Mouse (Mus musculus) frontal cortex, postnatal 36 days (tissue): ENCODE data around the gene Nt5e.

Experiments
- DNase-seq, 2 experiments: peaks; one replicate each; pipeline ENCODE4 v3.0.0; 2022; ENCODE audit warnings: low spot score in 2 of 2

Gene Nt5e

DNA sequence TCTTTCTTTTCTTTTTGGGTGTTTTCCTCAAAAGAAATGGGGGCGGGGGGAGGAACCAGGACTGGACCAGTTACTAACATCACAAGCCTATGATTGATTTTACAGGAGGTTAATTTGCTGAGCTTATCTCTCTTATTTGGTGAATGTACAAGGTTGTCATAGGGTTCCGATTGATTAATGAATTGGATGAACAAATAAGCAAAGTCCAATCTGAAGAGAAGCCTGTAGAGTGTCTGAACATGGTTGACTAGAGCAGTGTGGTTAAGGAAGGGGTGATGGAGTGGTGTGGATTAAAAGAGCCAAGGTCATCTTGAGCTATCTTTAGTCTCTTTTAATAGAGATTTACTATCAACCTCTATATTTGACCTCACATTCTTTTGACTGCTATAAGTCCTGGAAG is 17.4 kb downstream of the Nt5e start:
- DNase-seq: no peak

DNA sequence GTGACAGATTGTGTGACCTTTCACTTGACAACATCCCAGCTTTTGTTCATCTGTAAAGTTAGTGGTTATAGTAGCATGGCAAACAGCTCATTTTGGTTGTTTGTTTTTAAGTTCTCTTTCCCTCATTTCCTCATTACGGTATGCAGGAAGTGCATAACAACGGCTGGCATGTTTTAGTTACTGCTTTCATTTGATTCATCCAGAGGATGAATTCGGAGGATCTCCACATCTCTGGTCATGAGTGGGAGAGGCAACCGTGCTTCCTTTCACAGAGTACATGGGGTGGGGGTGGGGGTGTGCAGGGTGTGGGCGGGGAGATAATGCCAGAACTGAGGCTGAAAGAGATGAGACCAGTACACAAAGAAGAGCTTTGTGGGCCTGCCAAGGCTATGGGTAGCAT is 19.9 kb downstream of the Nt5e start:
- DNase-seq: no peak

DNA sequence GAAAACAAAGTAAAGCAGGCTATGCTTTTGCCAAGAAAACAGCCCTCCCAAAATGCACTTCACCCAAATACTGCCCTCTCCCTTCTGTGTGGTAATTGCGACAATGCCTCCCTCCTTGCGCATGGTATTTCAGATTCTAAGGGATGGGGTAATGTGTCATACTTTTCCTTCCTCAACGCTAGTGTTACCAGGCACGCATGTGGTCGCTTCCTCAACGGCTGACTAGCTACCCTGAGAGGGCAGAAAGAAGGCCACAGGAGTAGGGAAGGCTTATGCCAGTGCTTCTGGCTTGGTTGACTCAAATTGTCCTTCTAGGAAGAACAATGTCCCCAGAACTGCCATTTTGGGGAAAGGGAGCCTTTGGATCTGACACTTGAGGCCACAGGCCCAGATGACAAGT is 21.6 kb downstream of the Nt5e start:
- DNase-seq: no peak

DNA sequence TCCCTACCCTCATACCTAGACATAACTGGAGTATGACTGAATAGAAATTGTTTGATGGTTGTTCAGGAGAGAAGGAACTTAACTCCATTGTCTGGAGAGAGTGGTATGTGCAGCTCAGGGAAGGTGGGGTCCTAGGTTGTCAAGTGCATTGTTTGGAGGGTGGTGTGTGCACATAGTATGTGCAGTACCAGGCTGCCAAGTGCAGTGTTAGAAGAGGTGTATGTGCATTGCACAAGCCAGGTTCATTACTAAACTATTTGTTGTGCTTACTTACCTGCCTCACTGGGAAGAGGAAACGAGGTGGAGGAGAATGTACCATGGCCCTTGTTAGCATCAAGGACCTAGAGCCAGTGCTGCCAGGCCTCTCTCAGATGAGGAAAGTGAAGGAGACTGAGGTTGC is 23.3 kb downstream of the Nt5e start:
- DNase-seq: no peak

DNA sequence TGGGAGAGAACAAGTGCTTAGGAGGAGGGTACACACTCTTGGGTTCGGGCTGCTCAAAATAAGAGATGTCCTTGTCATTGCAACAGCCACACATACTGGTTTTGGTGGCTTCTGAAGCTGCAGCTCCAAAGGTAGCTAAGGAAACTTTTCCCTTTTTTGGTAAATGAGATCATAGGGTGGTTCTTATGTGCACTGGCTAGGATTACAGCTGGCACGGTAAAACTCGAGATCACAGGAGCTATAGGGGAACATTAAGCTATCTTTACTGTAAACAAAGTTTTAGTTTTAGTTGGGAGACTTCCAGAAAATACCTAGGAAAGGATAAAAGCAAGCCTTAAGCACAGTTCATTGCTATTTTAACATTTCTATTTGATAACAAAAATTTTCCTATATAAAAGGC is 24.2 kb downstream of the Nt5e start:
- no peak for DNase-seq

DNA sequence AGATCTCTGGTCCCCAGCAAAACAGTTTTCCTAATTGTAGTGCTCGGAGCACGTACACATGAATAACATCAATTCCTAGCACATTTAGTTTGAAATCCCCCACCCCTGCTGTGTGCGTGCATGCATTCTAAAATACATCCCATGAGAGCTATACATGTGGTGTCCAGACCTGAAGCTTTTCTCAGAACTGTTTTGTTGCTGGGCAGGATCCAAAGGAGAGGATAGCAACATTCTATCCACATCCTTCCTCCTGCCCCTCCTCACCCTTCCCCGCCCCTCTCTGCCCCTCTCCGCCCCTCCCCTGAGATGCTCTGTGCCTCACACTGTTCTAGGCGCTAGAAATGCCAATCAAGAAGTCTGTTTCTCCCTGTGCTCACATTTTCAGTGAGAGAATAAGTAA is 25.7 kb downstream of the Nt5e start:
- DNase-seq: no peak

DNA sequence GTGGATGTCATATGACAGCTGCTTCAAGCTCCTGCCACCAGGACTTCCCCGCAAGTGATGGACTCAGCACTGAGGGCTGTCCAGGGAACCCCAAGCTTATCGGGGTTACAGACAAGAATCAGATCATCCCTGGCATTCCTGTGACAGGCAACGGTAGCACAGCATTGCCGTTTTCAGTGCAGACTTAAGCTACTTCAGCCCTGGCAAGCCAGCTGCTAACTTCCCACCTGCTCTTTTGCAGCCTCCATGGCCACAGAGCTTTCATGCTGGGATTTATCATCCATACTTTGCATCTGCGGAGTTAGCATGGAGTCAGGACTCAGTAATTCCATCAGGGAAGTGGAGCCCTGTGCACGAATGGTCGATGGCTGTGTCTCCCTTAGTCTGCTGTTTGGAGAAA is 26.5 kb downstream of the Nt5e start:
- DNase-seq: no peak

DNA sequence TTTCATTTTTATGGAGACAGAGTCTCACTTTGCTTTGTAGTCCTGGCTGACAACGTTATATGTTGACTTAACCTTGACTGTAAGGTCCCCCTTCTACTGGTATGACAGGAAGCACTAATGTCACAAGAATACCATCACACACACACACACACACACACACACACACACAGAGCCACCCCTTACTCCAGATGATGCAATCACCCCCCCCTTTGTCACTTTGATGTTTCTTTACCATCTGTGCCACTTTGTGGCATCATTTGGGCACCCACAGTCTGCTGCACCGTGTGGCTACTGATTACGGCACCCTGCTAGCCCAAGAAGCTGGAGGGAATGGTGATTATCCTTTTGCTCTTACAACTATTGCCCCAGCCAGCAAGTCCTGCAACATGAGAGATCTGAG is 30.2 kb downstream of the Nt5e start:
- no peak for DNase-seq

DNA sequence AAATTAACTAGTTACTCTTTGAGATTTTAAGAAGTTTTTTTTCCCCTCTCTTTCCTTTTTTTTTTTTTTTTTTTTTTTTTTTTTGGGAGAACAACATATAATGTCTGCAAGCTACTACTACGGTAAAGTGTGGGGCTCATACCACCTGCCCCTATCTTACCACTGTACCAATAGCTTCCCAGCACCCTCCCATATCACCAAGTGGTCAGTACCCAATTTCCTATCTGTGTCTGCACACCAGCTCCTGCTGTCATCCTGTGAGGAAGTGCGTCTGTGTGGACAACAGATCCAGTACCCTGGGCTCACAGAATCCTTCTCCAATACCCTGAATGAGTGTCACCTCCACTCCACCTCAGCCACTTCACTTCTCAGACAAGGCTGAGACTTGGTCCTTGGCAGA is 32.1 kb downstream of the Nt5e start:
- no peak for DNase-seq

DNA sequence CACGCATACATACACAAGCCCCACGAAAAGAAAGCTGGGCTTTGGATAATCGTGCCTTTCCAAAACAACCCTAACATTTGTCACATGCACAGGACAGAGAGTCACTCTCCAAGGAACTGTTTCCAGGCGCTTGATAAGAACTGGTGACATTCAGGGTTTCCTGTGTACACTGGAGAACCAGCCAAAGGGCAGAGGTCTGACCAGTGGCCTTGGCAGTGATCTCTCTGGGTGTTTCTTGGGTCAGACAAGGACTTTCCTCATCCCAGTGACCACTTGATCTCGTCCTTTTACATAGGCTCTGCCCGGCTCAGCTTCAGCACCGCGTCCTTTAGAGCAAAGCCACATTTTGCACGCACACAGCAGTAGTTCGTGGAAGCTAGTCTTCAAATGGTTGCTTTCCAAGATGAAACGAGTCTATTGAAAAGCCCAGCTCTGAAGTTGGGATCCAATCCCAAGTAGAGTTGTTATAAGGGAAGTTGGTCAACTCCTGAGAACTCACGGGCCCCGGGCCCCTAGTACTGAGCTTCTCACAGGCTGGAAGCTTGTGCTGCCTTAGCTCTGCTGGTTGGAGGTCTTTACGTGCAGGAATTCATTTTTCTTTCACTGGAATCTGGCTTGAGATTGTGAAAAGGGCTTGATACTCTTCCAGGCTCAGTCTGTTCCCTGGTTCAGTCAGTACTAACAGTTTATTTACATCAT is 34.4 kb downstream of the Nt5e start:
- no peak for DNase-seq

DNA sequence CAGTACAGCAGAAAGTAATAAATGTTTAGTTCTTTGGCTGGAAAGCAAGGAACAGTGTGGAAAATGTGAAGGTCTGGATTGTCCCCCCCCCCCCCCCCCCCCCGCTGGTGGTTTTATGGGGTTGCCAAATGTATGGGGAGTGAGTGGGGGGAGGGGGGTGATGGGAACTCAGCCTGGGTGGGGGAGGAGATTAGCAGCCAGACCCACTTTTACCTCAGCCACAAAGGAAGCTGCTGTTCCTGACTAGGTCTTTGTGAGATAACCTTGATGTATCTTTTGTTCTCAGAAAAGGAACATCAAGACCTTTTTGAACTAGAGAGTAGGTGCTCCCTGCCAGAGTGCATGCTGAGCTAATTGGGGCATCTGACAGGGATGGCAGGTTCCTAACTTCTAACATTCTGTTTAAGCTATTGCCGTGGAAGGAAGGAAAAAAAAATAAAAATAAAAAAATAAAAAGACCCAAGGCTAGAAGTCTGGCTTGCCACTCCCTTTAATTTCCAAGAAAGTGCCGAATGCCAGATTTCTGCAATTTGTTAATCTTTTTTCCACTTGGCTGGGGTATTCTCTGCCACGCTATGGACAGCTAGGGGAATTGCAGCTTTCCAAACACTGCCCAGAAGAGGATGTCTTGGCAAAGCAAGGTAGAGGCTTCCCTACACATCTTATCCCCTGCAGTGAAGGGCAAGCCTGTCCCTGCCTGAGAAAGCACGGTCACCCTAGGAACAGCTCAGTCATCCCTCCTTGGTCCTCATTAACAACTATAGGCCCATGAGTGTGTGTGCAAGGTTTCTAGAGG is 35.3 kb downstream of the Nt5e start:
- no peak for DNase-seq

DNA sequence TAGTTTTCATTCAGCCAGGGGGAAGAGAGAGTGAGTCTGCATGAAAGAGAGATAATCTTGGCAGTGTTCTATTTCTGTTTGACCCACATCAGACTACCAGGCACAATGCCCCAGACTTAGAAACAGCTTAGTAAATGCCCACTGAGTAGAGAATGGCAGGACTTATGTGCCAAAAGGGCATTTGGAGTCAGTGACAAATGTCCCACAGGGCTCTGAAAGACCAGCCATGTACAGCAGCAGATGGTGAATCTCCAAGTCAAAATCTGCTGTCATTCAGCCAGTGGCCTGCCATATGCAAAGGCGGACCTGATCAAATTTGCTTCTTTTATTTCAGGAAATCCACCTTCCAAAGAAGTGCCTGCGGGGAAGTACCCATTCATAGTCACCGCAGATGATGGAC is 36.1 kb downstream of the Nt5e start:
- no peak for DNase-seq

DNA sequence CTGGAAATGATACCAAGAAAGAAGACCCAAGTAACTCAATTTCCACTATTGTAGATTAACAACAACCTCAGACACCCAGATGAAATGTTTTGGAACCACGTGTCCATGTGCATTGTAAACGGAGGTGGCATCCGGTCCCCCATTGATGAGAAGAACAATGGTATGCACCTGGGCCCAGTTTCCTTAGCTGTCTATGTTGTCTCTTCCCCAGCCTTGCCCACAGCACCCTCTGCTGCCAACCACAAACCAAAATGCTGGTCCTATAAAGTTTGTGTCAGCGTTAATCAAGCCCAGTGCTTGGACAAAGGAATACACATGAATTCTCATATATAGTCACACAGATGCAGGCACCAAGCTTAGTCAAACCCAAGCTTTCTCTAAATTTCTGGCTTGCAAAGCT is 39.3 kb downstream of the Nt5e start:
- no peak for DNase-seq

DNA sequence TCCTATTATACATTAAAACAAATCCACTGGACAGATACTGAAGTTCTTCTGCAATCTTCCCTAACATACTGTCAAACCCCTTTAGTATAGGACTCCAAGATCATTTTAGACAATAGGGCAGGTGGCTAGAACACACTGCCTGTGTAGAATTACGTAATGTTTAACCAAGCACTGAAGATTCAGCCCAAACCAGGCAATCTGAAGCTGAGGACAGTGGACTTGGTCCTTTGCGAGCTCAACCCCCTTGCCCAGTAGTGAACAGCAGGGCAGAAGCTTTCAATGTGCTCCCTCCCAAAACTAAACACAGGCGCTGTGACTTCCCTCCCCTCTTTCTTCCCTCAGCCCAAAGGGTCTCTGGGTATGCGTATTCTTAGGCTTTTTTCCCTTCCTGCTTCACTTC is 39.8 kb downstream of the Nt5e start:
- no peak for DNase-seq

DNA sequence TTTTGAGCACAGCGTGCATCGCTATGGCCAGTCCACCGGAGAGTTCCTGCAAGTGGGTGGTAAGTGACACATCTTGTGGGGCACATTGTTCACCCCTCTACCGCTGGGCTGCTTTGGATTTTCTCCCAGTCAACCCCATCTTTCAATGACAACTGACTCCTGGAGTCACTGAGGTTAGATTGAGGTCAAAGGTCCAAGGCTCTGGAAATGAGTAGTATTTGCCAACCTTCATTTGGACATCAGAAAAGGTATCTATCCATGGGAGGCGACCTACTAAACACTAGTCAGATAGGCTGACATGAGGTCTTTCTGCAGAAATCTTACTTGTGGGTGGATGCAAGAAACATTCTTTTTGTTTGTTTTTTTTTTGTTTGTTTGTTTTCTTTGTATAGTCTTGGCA is 40.3 kb downstream of the Nt5e start:
- no peak for DNase-seq

DNA sequence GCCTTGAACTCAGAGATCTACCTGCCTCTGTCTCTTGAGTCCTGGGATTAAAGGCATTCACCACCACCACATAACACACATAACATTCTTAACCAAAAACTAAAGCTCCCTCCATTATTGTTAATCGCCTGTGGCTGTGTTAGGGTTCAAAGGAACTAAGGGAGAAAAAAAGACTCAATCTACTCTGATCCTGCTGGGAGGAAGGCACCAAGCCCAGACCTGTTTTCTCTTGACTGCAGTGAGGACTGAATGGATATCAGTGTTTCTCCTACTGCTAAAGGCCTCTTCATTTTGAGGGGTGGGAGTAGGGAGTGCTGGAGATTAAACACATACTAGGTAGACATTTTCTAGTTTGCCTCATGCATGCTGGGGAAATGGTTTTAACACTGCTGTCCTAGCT is 40.8 kb downstream of the Nt5e start:
- DNase-seq: no peak

DNA sequence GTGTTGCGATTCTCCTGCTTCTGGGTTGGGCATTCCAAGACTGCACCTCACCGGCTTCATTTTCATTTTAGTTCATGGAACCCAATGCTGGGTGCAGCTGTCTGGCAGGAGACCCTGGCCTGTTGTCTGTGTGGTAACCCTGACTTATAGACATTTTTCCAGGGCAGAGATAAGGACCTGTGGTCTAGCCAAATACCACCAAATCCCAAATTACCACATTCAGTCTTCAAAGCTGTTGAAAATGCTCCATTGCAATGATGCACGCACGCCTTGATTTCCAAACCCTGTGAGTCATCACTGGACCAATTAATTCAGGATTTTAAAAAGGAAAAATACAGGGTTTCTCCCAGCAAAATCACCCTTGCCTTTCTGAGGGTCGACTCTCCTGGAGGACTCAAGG is 41.5 kb downstream of the Nt5e start:
- no peak for DNase-seq

DNA sequence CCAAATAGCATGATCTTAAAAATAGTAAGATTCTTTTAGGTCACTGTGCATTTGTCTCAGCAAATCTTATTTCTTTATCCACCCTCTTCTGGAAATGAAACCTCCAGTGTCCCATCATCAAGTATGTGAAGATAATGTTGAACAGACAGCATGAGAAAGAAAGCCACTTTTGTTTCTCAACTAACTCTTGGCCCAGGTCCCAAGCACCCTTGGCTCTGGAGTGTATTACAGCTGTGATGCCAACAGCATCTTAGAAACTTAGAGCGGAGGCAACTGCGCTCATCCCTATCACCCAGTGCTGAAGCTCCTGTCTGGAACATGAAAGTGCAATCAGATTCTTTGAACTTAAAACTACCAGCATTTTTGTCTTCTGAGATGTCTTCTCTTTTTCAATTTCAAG is 42.7 kb downstream of the Nt5e start:
- no peak for DNase-seq

DNA sequence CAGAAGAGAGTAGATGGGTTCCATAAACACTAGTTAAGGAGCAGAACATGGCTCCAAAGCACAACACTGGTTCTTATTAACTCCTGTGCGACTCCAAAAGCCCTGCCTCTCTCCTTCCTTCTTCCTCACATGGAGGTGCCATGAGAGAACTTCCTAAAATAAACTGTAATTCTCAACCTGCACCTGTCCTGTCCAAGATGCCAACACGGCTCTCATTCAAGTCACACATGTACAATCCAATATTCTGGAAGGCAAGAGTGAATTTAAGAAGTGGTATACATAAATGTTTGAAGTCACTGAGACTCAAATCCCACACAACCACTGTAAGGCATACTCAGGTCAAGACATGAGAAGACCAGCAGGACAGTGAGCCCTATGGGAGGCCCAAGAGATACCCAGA is 44.2 kb downstream of the Nt5e start:
- DNase-seq: no peak

DNA sequence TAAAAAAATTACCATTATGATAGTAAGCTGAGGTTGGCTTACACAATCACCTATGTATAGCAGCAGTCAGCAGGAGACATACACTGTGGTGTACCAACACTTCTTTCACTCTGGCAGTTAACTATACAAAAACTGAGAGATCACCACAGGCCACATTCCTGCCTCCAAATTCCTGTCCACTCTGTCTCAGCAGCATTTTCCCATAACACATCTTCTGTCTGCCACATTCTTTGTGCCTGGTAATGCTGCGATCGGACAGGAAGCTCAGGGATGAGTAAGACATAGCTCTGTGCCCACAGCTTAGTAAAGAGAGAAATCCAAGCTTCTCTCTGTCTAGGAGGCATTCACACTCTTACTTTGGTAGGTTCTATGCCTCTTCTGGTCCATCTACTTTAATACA is 46.0 kb downstream of the Nt5e start:
- DNase-seq: no peak

DNA sequence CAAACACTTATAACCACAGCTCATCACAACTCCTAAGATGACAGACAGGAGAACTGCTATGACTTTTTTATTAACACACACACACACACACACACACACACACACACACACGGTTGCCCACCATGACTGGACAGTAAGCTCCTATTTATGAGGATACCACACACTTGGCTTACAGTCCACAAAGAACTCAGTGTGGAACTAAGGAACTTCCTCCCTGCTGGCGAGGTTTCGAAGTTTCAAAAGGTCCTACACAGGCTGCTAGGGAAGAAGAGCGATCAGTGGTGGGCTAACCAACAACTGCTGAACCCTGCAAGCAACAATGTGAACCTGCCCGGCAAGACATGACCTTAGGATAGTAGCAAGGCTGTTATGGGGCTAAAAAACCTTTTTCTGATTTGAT is 50.5 kb downstream of the Nt5e start:
- no peak for DNase-seq

DNA sequence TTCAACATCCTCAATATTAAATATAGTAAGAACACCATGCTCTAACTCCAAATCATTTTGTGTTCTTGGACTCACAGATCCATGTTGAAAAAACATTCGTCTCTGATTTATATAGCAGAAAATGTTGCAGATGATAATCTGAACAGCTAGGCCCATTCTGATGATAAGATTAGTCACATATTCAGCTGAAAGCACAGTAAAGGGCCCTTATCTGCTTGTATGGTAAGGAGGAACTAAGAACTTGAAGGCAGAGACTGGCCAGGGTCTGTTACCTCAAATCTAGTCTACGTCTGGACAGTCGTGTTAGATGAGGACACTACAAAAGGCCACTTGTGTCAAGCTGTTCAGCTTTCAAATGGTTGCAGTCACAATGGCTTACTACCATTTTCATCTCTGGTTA is 52.1 kb downstream of the Nt5e start:
- DNase-seq: no peak

DNA sequence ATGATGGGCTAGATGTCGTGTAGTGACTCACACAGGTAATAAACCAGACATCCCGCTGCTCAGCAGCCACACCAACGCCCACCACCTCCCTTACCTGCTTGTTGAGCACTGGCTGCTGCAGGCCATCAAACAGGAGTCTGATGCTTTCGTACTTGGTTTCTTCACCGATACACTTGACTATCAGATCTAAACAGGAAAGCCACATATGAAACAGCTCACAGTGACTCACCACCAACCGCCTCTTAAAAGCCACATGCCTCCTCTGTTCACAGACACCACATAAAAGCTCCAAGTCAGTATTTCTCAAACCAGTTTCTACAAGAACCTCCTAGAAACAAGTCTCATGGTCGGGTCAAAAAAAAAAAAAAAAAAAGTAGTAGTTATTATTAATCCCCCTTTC is 53.1 kb downstream of the Nt5e start:
- DNase-seq: no peak

DNA sequence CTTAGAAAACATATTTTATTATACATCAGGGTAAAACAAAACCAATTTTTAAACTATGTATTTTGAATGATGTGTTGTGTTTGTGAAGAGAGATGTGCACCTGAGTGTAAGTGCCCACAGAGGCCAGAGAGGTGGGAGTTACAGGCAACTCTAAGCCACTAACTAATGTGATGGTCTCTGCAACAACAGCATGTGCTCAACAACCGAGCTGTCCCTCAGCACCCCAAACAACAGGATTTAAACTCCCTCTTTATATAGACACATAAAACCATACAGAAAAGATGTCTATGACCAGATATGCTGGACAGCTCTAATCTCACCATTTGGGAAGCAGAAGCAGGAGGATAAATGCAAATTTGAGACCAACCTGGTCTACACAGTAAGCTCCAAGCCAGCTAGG is 53.5 kb downstream of the Nt5e start:
- no peak for DNase-seq
